Mouse (Mus musculus) spleen, postnatal 14 days (tissue): ENCODE results near the gene Tmem72.

Experiments used
- DNase-seq, 2 experiments: peaks; one replicate each; pipeline ENCODE4 v3.0.0; 2021 to 2022; ENCODE audit warnings: low spot score in 2 of 2

Gene Tmem72

GRCm38 (mm10) chr6:116716666-116717065 is at the start of gene Tmem72:
Gene Tmem72, minus strand, starts transcription at chr6:116716913.
- DNase-seq, result no peak

- DNase-seq, result no peak
Observed at GRCm38 (mm10) chr6:116764524-116764923, 47.8 kb upstream of the Tmem72 start.

- DNase-seq, result no peak
Observed at GRCm38 (mm10) chr6:116762333-116762732, 45.6 kb upstream of the Tmem72 start.

- DNase-seq, result no peak
Observed at GRCm38 (mm10) chr6:116760181-116760580, 43.5 kb upstream of the Tmem72 start.

- no peak for DNase-seq
Observed at GRCm38 (mm10) chr6:116756364-116756763, 39.7 kb upstream of the Tmem72 start.

- DNase-seq, result no peak
Observed at GRCm38 (mm10) chr6:116738046-116738445, 21.3 kb upstream of the Tmem72 start.

- no peak for DNase-seq
Observed at GRCm38 (mm10) chr6:116735361-116735760, 18.6 kb upstream of the Tmem72 start.

GRCm38 (mm10) chr6:116733577-116733976 is 16.9 kb upstream of the Tmem72 start:
- no peak for DNase-seq

GRCm38 (mm10) chr6:116724489-116725160 is 7.9 kb upstream of the Tmem72 start:
- no peak for DNase-seq

GRCm38 (mm10) chr6:116718920-116719319 is 2.2 kb upstream of the Tmem72 start:
- no peak for DNase-seq

GRCm38 (mm10) chr6:116718361-116718760 is 1.6 kb upstream of the Tmem72 start:
- DNase-seq, result no peak

- no peak for DNase-seq
Observed at GRCm38 (mm10) chr6:116717851-116718250, 1.1 kb upstream of the Tmem72 start.

GRCm38 (mm10) chr6:116715166-116715565 is 1.5 kb downstream of the Tmem72 start:
- no peak for DNase-seq

- DNase-seq, result no peak
Observed at GRCm38 (mm10) chr6:116714576-116714975, 2.1 kb downstream of the Tmem72 start.

- DNase-seq, result no peak
Observed at GRCm38 (mm10) chr6:116713966-116714365, 2.7 kb downstream of the Tmem72 start.

- no peak for DNase-seq
Observed at GRCm38 (mm10) chr6:116712503-116712902, 4.2 kb downstream of the Tmem72 start.

- no peak for DNase-seq
Observed at GRCm38 (mm10) chr6:116712062-116712461, 4.7 kb downstream of the Tmem72 start.

GRCm38 (mm10) chr6:116704320-116704719 is 12.4 kb downstream of the Tmem72 start:
- DNase-seq, result no peak

- DNase-seq, result no peak
Observed at GRCm38 (mm10) chr6:116700821-116701220, 15.9 kb downstream of the Tmem72 start.

- no peak for DNase-seq
Observed at GRCm38 (mm10) chr6:116697896-116698425, 18.8 kb downstream of the Tmem72 start.

- DNase-seq, result no peak
Observed at GRCm38 (mm10) chr6:116697413-116697812, 19.3 kb downstream of the Tmem72 start.

- no peak for DNase-seq
Observed at GRCm38 (mm10) chr6:116694346-116694745, 22.4 kb downstream of the Tmem72 start.

GRCm38 (mm10) chr6:116693639-116694038 is 23.1 kb downstream of the Tmem72 start:
- no peak for DNase-seq

- no peak for DNase-seq
Observed at GRCm38 (mm10) chr6:116682317-116682716, 34.4 kb downstream of the Tmem72 start.
